Mouse (Mus musculus): Measurements from ENCODE around the gene Sclt1. TPM values are rescaled to one million over a fixed set of nuclear protein-coding genes. Genes with fewer than 3 reads are reported as not detected.

The Sclt1 gene
- polyA plus RNA-seq, 1 experiment from 2014 or later, result 12.7 TPM

- Histone ChIP-seq H3K4me2 (no peak overlapping the region), H3K36me3 (peaks cover 10% of the 10 kb centered on the region), H3K27me3 (replicated peaks) (no peaks in the 10 kb centered on the region), H3K9me3 (replicated peaks) (no peaks in the 10 kb centered on the region), H3K4me3 (no peak overlapping the region), H3K27ac (ENCODE audit: poor library complexity, severe bottlenecking) (no peak overlapping the region), H3K4me1 (replicated peaks) (no peaks in the 10 kb centered on the region), H3K9ac (no peak overlapping the region)
- ATAC-seq (ENCODE audit: insufficient number of reproducible peaks, low FRiP score), result no peak
Measured at GRCm38 (mm10) chr3:41674778-41675177, 67.5 kb downstream of the Sclt1 start.

DNA sequence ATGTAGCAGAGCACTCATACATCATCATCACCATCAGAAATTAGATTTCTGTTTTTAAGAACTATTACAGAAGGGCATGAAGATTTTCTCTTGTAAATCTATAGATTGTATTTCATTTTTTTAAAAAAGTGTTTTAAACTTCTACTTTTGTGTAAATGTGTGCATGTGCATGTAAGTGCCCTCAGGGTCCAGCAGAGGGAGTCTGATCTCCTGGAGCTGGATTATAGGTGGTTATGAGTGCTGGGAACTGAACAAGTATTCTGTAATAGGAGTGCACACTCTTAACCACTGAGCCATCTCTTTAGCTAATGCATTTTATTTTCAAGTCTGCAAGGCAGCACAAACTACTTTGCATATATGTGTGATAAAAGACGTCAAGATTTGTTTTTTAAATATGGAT is 86.7 kb downstream of the Sclt1 start:
- Histone ChIP-seq H3K27ac (ENCODE audit: poor library complexity, severe bottlenecking) (no peak overlapping the region), H3K4me2 (no peak overlapping the region), H3K9ac (no peak overlapping the region), H3K4me3 (no peak overlapping the region), H3K4me1 (replicated peaks) (no peaks in the 10 kb centered on the region), H3K36me3 (peaks cover 25% of the 10 kb centered on the region), H3K27me3 (replicated peaks) (no peaks in the 10 kb centered on the region), H3K9me3 (replicated peaks) (no peaks in the 10 kb centered on the region)
- no peak for ATAC-seq (ENCODE audit: insufficient number of reproducible peaks, low FRiP score)
- WGBS, result 86% methylated on average over 1 of the region's 1 CpGs

GRCm38 (mm10) chr3:41620971-41621370 is 121.3 kb downstream of the Sclt1 start:
- Histone ChIP-seq H3K4me1 (replicated peaks) (no peaks in the 10 kb centered on the region), H3K9me3 (replicated peaks) (no peaks in the 10 kb centered on the region), H3K27ac (ENCODE audit: poor library complexity, severe bottlenecking) (no peak overlapping the region), H3K4me2 (no peak overlapping the region), H3K4me3 (no peak overlapping the region), H3K36me3 (0 out of 2 replicates have a peak, but pooled peaks cover 6% of the 10 kb centered on the region), H3K9ac (no peak overlapping the region), H3K27me3 (replicated peaks) (no peaks in the 10 kb centered on the region)
- WGBS, result 83% methylated on average over 7 of the region's 7 CpGs
- ATAC-seq (ENCODE audit: insufficient number of reproducible peaks, low FRiP score), result no peak

DNA sequence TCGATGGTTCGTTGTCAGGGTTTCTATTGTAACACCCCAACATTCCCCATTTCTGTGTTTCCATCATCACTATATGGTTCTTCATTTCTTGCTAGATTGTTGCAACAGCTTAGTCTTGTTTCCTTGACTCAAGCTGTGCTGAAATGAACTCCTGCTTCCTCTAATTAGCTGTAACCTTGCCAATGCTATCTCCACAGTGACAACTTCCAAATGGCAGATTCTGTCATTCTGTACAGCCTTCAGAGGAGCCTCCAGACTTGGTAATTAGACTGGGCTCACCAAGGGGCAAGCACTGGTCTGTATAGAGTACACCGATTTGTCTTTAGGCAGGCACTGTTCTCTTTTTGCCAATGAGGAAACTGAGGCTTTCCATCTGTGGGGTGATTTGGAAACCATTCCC is 123.8 kb downstream of the Sclt1 start:
- whole genome bisulfite sequencing, result 76% methylated on average over 3 of the region's 3 CpGs
- no peak for ATAC-seq (ENCODE audit: insufficient number of reproducible peaks, low FRiP score)
- Histone ChIP-seq H3K27me3 (replicated peaks) (no peaks in the 10 kb centered on the region), H3K4me3 (no peak overlapping the region), H3K4me1 (replicated peaks) (no peaks in the 10 kb centered on the region), H3K9ac (no peak overlapping the region), H3K9me3 (replicated peaks) (no peaks in the 10 kb centered on the region), H3K36me3 (peaks cover 16% of the 10 kb centered on the region), H3K27ac (ENCODE audit: poor library complexity, severe bottlenecking) (no peak overlapping the region), H3K4me2 (no peak overlapping the region)

GRCm38 (mm10) chr3:41618036-41618435 is 124.3 kb downstream of the Sclt1 start:
- ATAC-seq (ENCODE audit: insufficient number of reproducible peaks, low FRiP score), result no peak
- WGBS, result 61% methylated on average over 3 of the region's 3 CpGs
- H3K4me2 ChIP-seq, result no peak overlapping the region

DNA sequence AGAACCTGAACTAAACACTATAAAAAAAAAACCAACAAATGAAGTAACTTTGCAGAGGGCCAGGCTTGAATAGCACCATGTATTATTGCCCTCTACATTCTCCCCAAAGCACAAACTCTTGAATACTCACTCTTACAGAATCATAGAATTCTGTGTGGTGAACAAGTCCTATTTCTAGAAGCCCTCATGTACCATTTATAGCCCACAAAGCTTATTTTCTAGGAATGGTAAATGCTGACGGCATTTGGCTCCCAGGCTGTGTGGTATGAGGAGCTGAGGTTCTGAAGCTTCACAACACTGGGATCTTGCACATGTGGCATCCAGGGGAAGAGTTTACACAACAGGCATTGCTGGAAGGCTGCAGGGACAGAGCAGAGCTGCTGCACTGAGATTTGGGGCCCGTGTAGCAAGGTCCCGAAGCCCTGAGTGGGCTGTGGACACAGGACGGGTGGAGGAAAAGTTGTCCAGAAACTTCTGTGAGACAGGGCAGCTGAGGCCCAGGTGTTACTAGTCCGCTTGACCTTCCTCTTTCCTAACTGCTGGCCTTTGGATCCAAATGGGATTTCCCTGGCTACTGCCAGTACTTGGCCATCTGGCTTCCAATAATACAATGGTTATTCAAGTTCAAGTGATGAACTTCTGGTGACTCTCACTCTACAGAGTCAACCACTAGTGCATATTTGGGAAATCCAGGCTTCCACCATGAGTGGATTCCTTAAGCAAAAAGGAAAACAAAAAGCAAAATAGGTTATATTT is 127.9 kb downstream of the Sclt1 start:
- no peak for ATAC-seq (ENCODE audit: insufficient number of reproducible peaks, low FRiP score)
- Histone ChIP-seq H3K36me3 (peaks cover 51% of the 10 kb centered on the region), H3K27ac (ENCODE audit: poor library complexity, severe bottlenecking) (no peak overlapping the region), H3K4me1 (replicated peaks) (no peaks in the 10 kb centered on the region), H3K4me3 (no peak overlapping the region), H3K27me3 (replicated peaks) (no peaks in the 10 kb centered on the region), H3K4me2 (no peak overlapping the region), H3K9ac (no peak overlapping the region), H3K9me3 (replicated peaks) (no peaks in the 10 kb centered on the region)
- WGBS, result 89% methylated on average over 5 of the region's 5 CpGs

More at GRCm38 (mm10) chr3:41618036-41618435, 124.3 kb downstream of the Sclt1 start:
- H3K9me3 ChIP-seq (replicated peaks), result no peaks in the 10 kb centered on the region
- H3K27ac ChIP-seq (ENCODE audit: poor library complexity, severe bottlenecking), result no peak overlapping the region
- H3K4me1 ChIP-seq (replicated peaks), result no peaks in the 10 kb centered on the region
- H3K4me3 ChIP-seq, result no peak overlapping the region
- no peak overlapping the region for H3K9ac ChIP-seq
- no peaks in the 10 kb centered on the region for H3K27me3 ChIP-seq (replicated peaks)
- peaks cover 18% of the 10 kb centered on the region for H3K36me3 ChIP-seq

DNA sequence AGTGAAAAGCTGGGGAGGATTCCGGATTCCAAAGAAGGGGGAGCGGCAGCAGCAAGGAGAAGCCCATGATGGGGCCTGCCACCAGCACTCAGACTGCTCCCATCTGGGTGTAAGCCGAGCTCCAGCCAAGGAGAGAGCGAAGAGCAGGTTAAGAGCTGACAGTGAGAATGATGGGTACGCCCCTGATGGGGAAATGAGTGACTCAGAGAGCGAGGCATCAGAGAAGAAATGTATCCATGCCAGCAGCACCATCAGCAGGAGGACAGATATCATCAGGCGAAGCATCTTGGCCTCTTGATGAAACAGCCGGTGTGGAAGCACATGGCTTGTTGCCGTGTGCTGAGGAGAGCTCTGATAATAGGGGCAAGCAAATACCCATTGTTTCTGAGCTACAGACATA is 128.6 kb downstream of the Sclt1 start:
- H3K4me1 ChIP-seq (replicated peaks), result no peaks in the 10 kb centered on the region
- 81% methylated on average over 9 of the region's 9 CpGs for WGBS
- no peak for ATAC-seq (ENCODE audit: insufficient number of reproducible peaks, low FRiP score)
- H3K9ac ChIP-seq, result no peak overlapping the region
- H3K36me3 ChIP-seq, result peaks cover 51% of the 10 kb centered on the region
- no peaks in the 10 kb centered on the region for H3K9me3 ChIP-seq (replicated peaks)
- no peak overlapping the region for H3K4me2 ChIP-seq
- no peaks in the 10 kb centered on the region for H3K27me3 ChIP-seq (replicated peaks)
- no peak overlapping the region for H3K27ac ChIP-seq (ENCODE audit: poor library complexity, severe bottlenecking)
- H3K4me3 ChIP-seq, result no peak overlapping the region

DNA sequence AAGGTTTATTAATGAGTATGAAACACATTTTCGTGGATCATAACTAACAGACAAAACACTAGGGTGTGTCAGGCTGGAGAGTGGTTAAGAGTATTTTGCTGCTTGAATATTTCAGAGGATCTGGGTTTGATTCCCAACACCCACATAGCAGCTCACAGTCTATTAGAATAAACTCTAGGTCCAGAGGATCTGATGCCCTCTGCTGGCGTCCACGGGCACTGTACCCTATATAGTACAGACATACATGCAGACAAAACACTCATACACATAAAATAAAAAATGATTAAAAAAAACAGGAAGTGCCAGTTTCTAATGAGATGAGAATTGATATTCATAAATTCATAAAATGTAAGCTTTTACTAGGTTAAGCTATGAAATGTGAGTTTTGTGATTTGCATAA is 130.1 kb downstream of the Sclt1 start:
- peaks cover 48% of the 10 kb centered on the region for H3K36me3 ChIP-seq
- H3K4me1 ChIP-seq (replicated peaks), result peaks cover 5% of the 10 kb centered on the region; the same call in 1 of the 2 replicates
- no peak overlapping the region for H3K4me3 ChIP-seq
- H3K27ac ChIP-seq (ENCODE audit: poor library complexity, severe bottlenecking), result no peak overlapping the region
- 91% methylated on average over 3 of the region's 3 CpGs for WGBS
- no peaks in the 10 kb centered on the region for H3K27me3 ChIP-seq (replicated peaks)
- no peak overlapping the region for H3K4me2 ChIP-seq
- no peaks in the 10 kb centered on the region for H3K9me3 ChIP-seq (replicated peaks)
- H3K9ac ChIP-seq, result no peak overlapping the region
- no peak for ATAC-seq (ENCODE audit: insufficient number of reproducible peaks, low FRiP score)

GRCm38 (mm10) chr3:41609071-41609470 is 133.2 kb downstream of the Sclt1 start:
- no peak overlapping the region for H3K4me2 ChIP-seq
- no peak for ATAC-seq (ENCODE audit: insufficient number of reproducible peaks, low FRiP score)
- H3K36me3 ChIP-seq, result peaks cover 65% of the 10 kb centered on the region
- H3K9me3 ChIP-seq (replicated peaks), result no peaks in the 10 kb centered on the region
- H3K27me3 ChIP-seq (replicated peaks), result no peaks in the 10 kb centered on the region
- H3K4me3 ChIP-seq, result no peak overlapping the region
- H3K4me1 ChIP-seq (replicated peaks), result peaks cover 28% of the 10 kb centered on the region
- H3K27ac ChIP-seq (ENCODE audit: poor library complexity, severe bottlenecking), result no peak overlapping the region
- H3K9ac ChIP-seq, result no peak overlapping the region
- 87% methylated on average over 5 of the region's 5 CpGs for WGBS

- H3K27me3 ChIP-seq (replicated peaks), result no peaks in the 10 kb centered on the region
- H3K9ac ChIP-seq, result no peak overlapping the region
- ATAC-seq (ENCODE audit: insufficient number of reproducible peaks, low FRiP score), result no peak
- peaks cover 56% of the 10 kb centered on the region for H3K36me3 ChIP-seq
- no peak overlapping the region for H3K27ac ChIP-seq (ENCODE audit: poor library complexity, severe bottlenecking)
- no peak overlapping the region for H3K4me2 ChIP-seq
- peaks cover 42% of the 10 kb centered on the region for H3K4me1 ChIP-seq (replicated peaks)
- 90% methylated on average over 8 of the region's 8 CpGs for WGBS
- no peak overlapping the region for H3K4me3 ChIP-seq
- H3K9me3 ChIP-seq (replicated peaks), result no peaks in the 10 kb centered on the region
Measured at GRCm38 (mm10) chr3:41607467-41607866, 134.8 kb downstream of the Sclt1 start.

GRCm38 (mm10) chr3:41607050-41607449 is 135.3 kb downstream of the Sclt1 start:
- Histone ChIP-seq H3K4me1 (replicated peaks) (peaks cover 42% of the 10 kb centered on the region), H3K27me3 (replicated peaks) (no peaks in the 10 kb centered on the region), H3K36me3 (peaks cover 53% of the 10 kb centered on the region), H3K4me3 (no peak overlapping the region), H3K27ac (ENCODE audit: poor library complexity, severe bottlenecking) (peak overlapping the region; percentile 5; the same call in 1 of the 2 replicates), H3K9ac (no peak overlapping the region), H3K4me2 (no peak overlapping the region), H3K9me3 (replicated peaks) (no peaks in the 10 kb centered on the region)
- WGBS, result 56% methylated on average over 9 of the region's 9 CpGs
- ATAC-seq (ENCODE audit: insufficient number of reproducible peaks, low FRiP score), result no peak

DNA sequence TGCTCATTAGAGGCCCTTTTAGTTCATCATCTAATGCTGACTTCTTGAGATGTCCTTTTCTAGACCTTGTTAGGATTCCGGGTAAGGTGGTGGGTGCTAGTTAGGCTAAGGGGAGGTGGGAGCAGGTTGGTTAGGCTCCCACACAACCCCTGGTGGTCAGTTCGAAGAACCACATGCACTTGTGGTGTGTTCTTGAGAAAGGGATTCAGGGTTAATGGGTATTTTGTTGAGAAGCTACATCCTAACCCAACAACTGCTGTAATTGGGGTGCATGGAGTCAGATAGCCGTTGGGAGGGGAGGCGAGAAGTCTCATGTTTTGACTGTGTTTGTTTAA is 136.0 kb downstream of the Sclt1 start:
- Histone ChIP-seq H3K9me3 (replicated peaks) (no peaks in the 10 kb centered on the region), H3K4me3 (no peak overlapping the region), H3K4me2 (no peak overlapping the region), H3K4me1 (replicated peaks) (peaks cover 43% of the 10 kb centered on the region), H3K27ac (ENCODE audit: poor library complexity, severe bottlenecking) (peak overlapping the region; percentile 18; the same call in 1 of the 2 replicates), H3K9ac (no peak overlapping the region), H3K27me3 (replicated peaks) (no peaks in the 10 kb centered on the region), H3K36me3 (peaks cover 49% of the 10 kb centered on the region)
- no peak for ATAC-seq (ENCODE audit: insufficient number of reproducible peaks, low FRiP score)
- whole genome bisulfite sequencing, result 85% methylated on average over 4 of the region's 4 CpGs
